In genomic region chr14:54860511-54860910, GRCm38 (mm10) we compare ENCODE assay signal across 8 mouse cellular contexts. TPM values are rescaled to one million over a fixed set of nuclear protein-coding genes. Genes with fewer than 3 reads are reported as not detected.
A peak's percentile ranks its signal among the peaks of the same experiment; 100 is the strongest.
DNase-seq lines count a peak whose midpoint lies in the region; ATAC-seq and TF ChIP-seq lines count a peak whose summit lies in the region.

No protein-coding gene starts in this region.

- H3K4me2 ChIP-seq in liver, embryonic 12.5 days, result no peak overlapping the region

- no peak for TF ChIP-seq POLR2A in liver, adult 2 months (IDR thresholded peaks at IDR 0.05; ENCODE audit: extremely low read depth, insufficient read depth, low read length)
- TF ChIP-seq POLR2A in bone marrow, adult 2 months (IDR thresholded peaks at IDR 0.05; ENCODE audit: borderline replicate concordance, control insufficient read depth, low read depth, low read length), result no peak
- no peak for TF ChIP-seq POLR2A in small intestine, adult 2 months (IDR thresholded peaks at IDR 0.05; ENCODE audit: low read depth, low read length)

- WGBS in liver, adult 2 months, result 31% methylated on average over 2 of the region's 2 CpGs
- 23% methylated on average over 2 of the region's 2 CpGs for WGBS in liver, embryonic 12.5 days (ENCODE audit: insufficient replicate concordance)
- WGBS in bone marrow, adult 2 months, result 34% methylated on average over 2 of the region's 2 CpGs
- 53% methylated on average over 2 of the region's 2 CpGs for WGBS in limb, embryonic 10.5 days
- 32% methylated on average over 2 of the region's 2 CpGs for WGBS in small intestine, adult 2 months

- H3K9ac ChIP-seq in liver, adult 2 months (ENCODE audit: low read depth, low read length), result no peak overlapping the region
- no peak overlapping the region for H3K9ac ChIP-seq in liver, embryonic 12.5 days

- TF ChIP-seq CTCF in liver, adult 2 months (IDR thresholded peaks at IDR 0.05; ENCODE audit: low read depth, low read length), result peak; percentile 76
- TF ChIP-seq CTCF in bone marrow, adult 2 months (IDR thresholded peaks at IDR 0.05; ENCODE audit: control insufficient read depth, insufficient read depth, low read length), result peak; percentile 69
- TF ChIP-seq CTCF in small intestine, adult 2 months (IDR thresholded peaks at IDR 0.05; ENCODE audit: extremely low read depth, insufficient read length, insufficient replicate concordance, low read depth, low read length), result peak; percentile 70; the same call in 1 of the 2 replicates

- H3K27me3 ChIP-seq in liver, adult 2 months (ENCODE audit: control insufficient read depth, insufficient read depth, low read length), result no peaks in the 10 kb centered on the region
- no peaks in the 10 kb centered on the region for H3K27me3 ChIP-seq in liver, embryonic 12.5 days (replicated peaks)
- H3K27me3 ChIP-seq in limb, embryonic 10.5 days (ENCODE audit: low read depth, poor library complexity, severe bottlenecking), result no peaks in the 10 kb centered on the region
- no peaks in the 10 kb centered on the region for H3K27me3 ChIP-seq in small intestine, adult 2 months (ENCODE audit: control insufficient read depth, insufficient read depth, low read length)

- no peak overlapping the region for H3K4me3 ChIP-seq in liver, adult 2 months (ENCODE audit: insufficient read depth, low read depth, low read length)
- no peak overlapping the region for H3K4me3 ChIP-seq in liver, embryonic 12.5 days
- no peak overlapping the region for H3K4me3 ChIP-seq in bone marrow, adult 2 months (replicated peaks; ENCODE audit: control insufficient read depth, low read depth, low read length)
- no peak overlapping the region for H3K4me3 ChIP-seq in limb, embryonic 10.5 days
- no peak overlapping the region for H3K4me3 ChIP-seq in small intestine, adult 2 months (ENCODE audit: low read depth, low read length)

- peak; percentile 43 to 65 for DNase-seq in adrenal gland, adult 18-20 months (ENCODE audit: low spot score in 2 of 2)
- no peak for DNase-seq in adrenal gland, postnatal 4 days (ENCODE audit: low spot score in 2 of 2)
- peak; percentile 39 for DNase-seq in liver, adult 2 months (ENCODE audit: extremely low read depth, low read depth, low spot score)
- peak; percentile 62 for DNase-seq in gastrocnemius, postnatal 10 days
- DNase-seq in limb, embryonic 10.5 days (ENCODE audit: low spot score), result peak; percentile 60

- ATAC-seq in liver, embryonic 12.5 days, result no peak

- H3K4me1 ChIP-seq in liver, adult 2 months (ENCODE audit: control insufficient read depth, insufficient read depth, low read length), result no peaks in the 10 kb centered on the region; the same call in 1 of the 2 replicates
- peaks cover 13% of the 10 kb centered on the region for H3K4me1 ChIP-seq in liver, embryonic 12.5 days
- H3K4me1 ChIP-seq in bone marrow, adult 2 months (ENCODE audit: control insufficient read depth, insufficient read depth, low read length), result no peaks in the 10 kb centered on the region
- peaks cover 8% of the 10 kb centered on the region for H3K4me1 ChIP-seq in limb, embryonic 10.5 days
- H3K4me1 ChIP-seq in small intestine, adult 2 months (ENCODE audit: control insufficient read depth, insufficient read depth, insufficient read length, low read length), result no peaks in the 10 kb centered on the region

- H3K27ac ChIP-seq in liver, adult 2 months (replicated peaks; ENCODE audit: insufficient read depth, low read depth, low read length), result no peak overlapping the region
- H3K27ac ChIP-seq in liver, embryonic 12.5 days, result no peak overlapping the region
- H3K27ac ChIP-seq in bone marrow, adult 2 months (ENCODE audit: control insufficient read depth, insufficient read depth, low read depth, low read length, poor library complexity), result no peak overlapping the region
- H3K27ac ChIP-seq in limb, embryonic 10.5 days, result no peak overlapping the region
- H3K27ac ChIP-seq in small intestine, adult 2 months (ENCODE audit: insufficient read depth, low read depth, low read length), result no peak overlapping the region

- no peaks in the 10 kb centered on the region for H3K9me3 ChIP-seq in liver, embryonic 12.5 days (replicated peaks)
- H3K9me3 ChIP-seq in limb, embryonic 10.5 days (replicated peaks), result no peaks in the 10 kb centered on the region

- H3K36me3 ChIP-seq in liver, adult 2 months (ENCODE audit: control insufficient read depth, insufficient read depth, low read length), result no peaks in the 10 kb centered on the region
- peaks cover 8% of the 10 kb centered on the region; the same call in 1 of the 2 replicates for H3K36me3 ChIP-seq in liver, embryonic 12.5 days
- H3K36me3 ChIP-seq in limb, embryonic 10.5 days, result peaks cover 26% of the 10 kb centered on the region
- peaks cover 4% of the 10 kb centered on the region for H3K36me3 ChIP-seq in small intestine, adult 2 months (ENCODE audit: control insufficient read depth, insufficient read depth, low read length)

- no peaks in the 10 kb centered on the region for H3K79me2 ChIP-seq in liver, adult 2 months (ENCODE audit: control insufficient read depth, insufficient read depth, low read length)

RNA-seq across cellular contexts. Expression of gene Homez, which starts 10.2 kb away (rescaled TPM):
- total RNA-seq in adrenal gland, adult 18-20 months (2021), result 10 to 100 TPM; 12.8 to 15.6 TPM
- 10 to 100 TPM; 17.9 to 18.3 TPM for total RNA-seq in adrenal gland, postnatal 4 days (2021)
- total RNA-seq in liver, adult 2 months (2014; rRNA removed), result 1.9 and 2.5 TPM in 2 replicates
- 2.1 and 3.3 TPM in 2 replicates for polyA plus RNA-seq in liver, adult 2 months (2012; rRNA removed)
- polyA plus RNA-seq in liver, embryonic 12.5 days (2016; fragmentation: Nextera tagmentation; extraction: Ambion mirVana), result 4.0 and 4.1 TPM in 2 replicates
- 2.8 and 5.2 TPM in 2 replicates for polyA plus RNA-seq in bone marrow, adult 2 months (2011; ENCODE audit: insufficient read depth, insufficient read length, low replicate concordance, missing spikeins)
- 1 to 10 TPM; 6.8 to 8.4 TPM for total RNA-seq in gastrocnemius, postnatal 10 days (2021)
- polyA plus RNA-seq in limb, embryonic 10.5 days (2016; fragmentation: Nextera tagmentation; extraction: Ambion mirVana), result 17.8 and 22.6 TPM in 2 replicates
- 1.1 and 2.0 TPM in 2 replicates for polyA plus RNA-seq in small intestine, adult 2 months (2012; rRNA removed)

RNA-seq across cellular contexts. Expression of gene Ppp1r3e, which starts 16.8 kb away (rescaled TPM):
- total RNA-seq in adrenal gland, adult 18-20 months (2021), result 10 to 100 TPM; 14.2 to 17.2 TPM
- 10 to 100 TPM; 16.9 to 21.0 TPM for total RNA-seq in adrenal gland, postnatal 4 days (2021)
- total RNA-seq in liver, adult 2 months (2014; rRNA removed), result 4.9 and 6.4 TPM in 2 replicates
- 7.5 and 8.7 TPM in 2 replicates for polyA plus RNA-seq in liver, adult 2 months (2012; rRNA removed)
- 0.80 and 0.83 TPM in 2 replicates for polyA plus RNA-seq in liver, embryonic 12.5 days (2016; fragmentation: Nextera tagmentation; extraction: Ambion mirVana)
- 2.0 and 4.9 TPM in 2 replicates for polyA plus RNA-seq in bone marrow, adult 2 months (2011; ENCODE audit: insufficient read depth, insufficient read length, low replicate concordance, missing spikeins)
- 1 to 10 TPM; 4.2 to 6.8 TPM for total RNA-seq in gastrocnemius, postnatal 10 days (2021)
- polyA plus RNA-seq in limb, embryonic 10.5 days (2016; fragmentation: Nextera tagmentation; extraction: Ambion mirVana), result 0.08 TPM in 1 of 2 replicates, not detected in the other
- 8.9 and 17.4 TPM in 2 replicates for polyA plus RNA-seq in small intestine, adult 2 months (2012; rRNA removed)

RNA-seq across cellular contexts. Expression of gene Bcl2l2, which starts 22.7 kb away (rescaled TPM):
- 10 to 100 TPM; 53.1 to 59.3 TPM for total RNA-seq in adrenal gland, adult 18-20 months (2021)
- total RNA-seq in adrenal gland, postnatal 4 days (2021), result 10 to 100 TPM; 55.3 to 65.3 TPM
- total RNA-seq in liver, adult 2 months (2014; rRNA removed), result 14.1 and 17.2 TPM in 2 replicates
- polyA plus RNA-seq in liver, adult 2 months (2012; rRNA removed), result 17.3 and 19.5 TPM in 2 replicates
- 0.83 and 1.2 TPM in 2 replicates for polyA plus RNA-seq in liver, embryonic 12.5 days (2016; fragmentation: Nextera tagmentation; extraction: Ambion mirVana)
- polyA plus RNA-seq in bone marrow, adult 2 months (2011; ENCODE audit: insufficient read depth, insufficient read length, low replicate concordance, missing spikeins), result 6.7 and 18.1 TPM in 2 replicates
- total RNA-seq in gastrocnemius, postnatal 10 days (2021), result 10 to 100 TPM; 28.2 to 29.3 TPM
- 1.7 and 2.2 TPM in 2 replicates for polyA plus RNA-seq in limb, embryonic 10.5 days (2016; fragmentation: Nextera tagmentation; extraction: Ambion mirVana)
- 22.5 and 29.8 TPM in 2 replicates for polyA plus RNA-seq in small intestine, adult 2 months (2012; rRNA removed)

RNA-seq across cellular contexts. Expression of gene Gm20521, which starts 22.7 kb away (rescaled TPM):
- 1 to 10 TPM; 1.2 to 3.9 TPM for total RNA-seq in adrenal gland, adult 18-20 months (2021)
- 10 to 100 TPM in 1 of 2 experiments, 1 to 10 TPM in 1; 5.5 to 13.0 TPM for total RNA-seq in adrenal gland, postnatal 4 days (2021)
- total RNA-seq in liver, adult 2 months (2014; rRNA removed), result 0.13 TPM in 1 of 2 replicates, not detected in the other
- 7.9 TPM in 1 of 2 replicates, not detected in the other for polyA plus RNA-seq in liver, adult 2 months (2012; rRNA removed)
- polyA plus RNA-seq in liver, embryonic 12.5 days (2016; fragmentation: Nextera tagmentation; extraction: Ambion mirVana), result 0.14 TPM in 1 of 2 replicates, not detected in the other
- polyA plus RNA-seq in bone marrow, adult 2 months (2011; ENCODE audit: insufficient read depth, insufficient read length, low replicate concordance, missing spikeins), result not detected in 2 replicates
- total RNA-seq in gastrocnemius, postnatal 10 days (2021), result 1 to 10 TPM in 1 of 2 experiments, under 1 TPM in 1; 0.94 to 5.0 TPM
- 0.55 TPM in 1 of 2 replicates, not detected in the other for polyA plus RNA-seq in limb, embryonic 10.5 days (2016; fragmentation: Nextera tagmentation; extraction: Ambion mirVana)
- 5.8 and 12.4 TPM in 2 replicates for polyA plus RNA-seq in small intestine, adult 2 months (2012; rRNA removed)

RNA-seq across cellular contexts. Expression of gene Pabpn1, which starts 31.8 kb away (rescaled TPM):
- 100 to 1,000 TPM; 137 to 177 TPM for total RNA-seq in adrenal gland, adult 18-20 months (2021)
- 100 to 1,000 TPM; 334 to 350 TPM for total RNA-seq in adrenal gland, postnatal 4 days (2021)
- total RNA-seq in liver, adult 2 months (2014; rRNA removed), result 29.7 and 37.8 TPM in 2 replicates
- polyA plus RNA-seq in liver, adult 2 months (2012; rRNA removed), result 65.4 and 89.4 TPM in 2 replicates
- polyA plus RNA-seq in liver, embryonic 12.5 days (2016; fragmentation: Nextera tagmentation; extraction: Ambion mirVana), result 97.0 and 97.9 TPM in 2 replicates
- polyA plus RNA-seq in bone marrow, adult 2 months (2011; ENCODE audit: insufficient read depth, insufficient read length, low replicate concordance, missing spikeins), result 124 and 140 TPM in 2 replicates
- 10 to 100 TPM; 80.2 to 99.9 TPM for total RNA-seq in gastrocnemius, postnatal 10 days (2021)
- polyA plus RNA-seq in limb, embryonic 10.5 days (2016; fragmentation: Nextera tagmentation; extraction: Ambion mirVana), result 173 and 178 TPM in 2 replicates
- 19.7 and 36.0 TPM in 2 replicates for polyA plus RNA-seq in small intestine, adult 2 months (2012; rRNA removed)

Comparison
In these comparisons a context has a peak if more than half of its experiments do, and no peak if none do; other contexts are left out.
1. DNase-seq: peak in adrenal gland, adult 18-20 months (2 of 2), liver, adult 2 months (single experiment), gastrocnemius, postnatal 10 days (single experiment) and limb, embryonic 10.5 days (single experiment); none in adrenal gland, postnatal 4 days (0 of 2).
2. Peak in every context shown above with its lines, with median percentiles within 50 percentile points of each other: CTCF ChIP-seq.